Mouse (Mus musculus): ENCODE measurements at regions not wholly inside any gene's neighbourhood (a gene's known extent, or its start where the extent isn't known, plus 50 kb on each side); places are given as distances from the start of the nearest gene placed in this dataset.

DNA sequence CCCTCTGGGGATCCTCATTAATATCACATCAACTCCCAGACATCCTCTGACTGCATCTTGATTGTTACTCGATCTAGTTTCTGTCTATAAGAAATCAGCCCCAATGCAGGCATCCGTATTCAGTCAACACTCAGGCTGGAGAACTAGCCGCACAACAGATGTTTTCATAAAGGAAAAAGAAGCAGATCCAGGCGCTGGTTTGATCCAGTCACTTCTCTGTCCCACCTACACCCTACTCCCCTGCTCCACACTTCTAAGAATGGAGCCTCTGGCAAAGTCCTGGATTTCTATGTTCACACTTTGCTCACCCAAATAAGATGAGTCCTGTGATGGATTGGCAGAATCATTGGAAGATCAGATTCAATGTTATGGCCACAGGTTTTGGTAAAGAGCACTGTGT lies 302.4 kb downstream of the Slc4a3 start:
- H3K36me3 ChIP-seq (ENCODE audit: control insufficient read depth, insufficient read depth, low read length), result no peaks in the 10 kb centered on the region
- no peak overlapping the region for H3K27ac ChIP-seq (ENCODE audit: low read length)
- no peaks in the 10 kb centered on the region for H3K4me1 ChIP-seq (ENCODE audit: control insufficient read depth, insufficient read depth, low read length)
- no peak overlapping the region for H3K4me3 ChIP-seq (ENCODE audit: low read depth, low read length)
- no peaks in the 10 kb centered on the region for H3K27me3 ChIP-seq (ENCODE audit: control insufficient read depth, insufficient read depth, low read depth, low read length)
- no peak overlapping the region for H3K9ac ChIP-seq (ENCODE audit: low read depth, low read length)
- H3K9me3 ChIP-seq (replicated peaks; ENCODE audit: control insufficient read depth, low read length, poor library complexity, severe bottlenecking), result no peaks in the 10 kb centered on the region
- no peak for ATAC-seq
- H3K4me2 ChIP-seq (ENCODE audit: low read length), result no peak overlapping the region
- WGBS, result 83% methylated on average over 4 of the region's 4 CpGs

- ATAC-seq, result no peak
- 92% methylated on average over 4 of the region's 4 CpGs for WGBS
- Histone ChIP-seq H3K4me2 (ENCODE audit: low read length) (no peak overlapping the region), H3K36me3 (ENCODE audit: control insufficient read depth, insufficient read depth, low read length) (no peaks in the 10 kb centered on the region), H3K4me3 (ENCODE audit: low read depth, low read length) (no peak overlapping the region), H3K9ac (ENCODE audit: low read depth, low read length) (no peak overlapping the region), H3K27me3 (ENCODE audit: control insufficient read depth, insufficient read depth, low read depth, low read length) (no peaks in the 10 kb centered on the region), H3K9me3 (replicated peaks; ENCODE audit: control insufficient read depth, low read length, poor library complexity, severe bottlenecking) (no peaks in the 10 kb centered on the region), H3K27ac (ENCODE audit: low read length) (no peak overlapping the region), H3K4me1 (ENCODE audit: control insufficient read depth, insufficient read depth, low read length) (no peaks in the 10 kb centered on the region)
Observed at GRCm38 (mm10) chr1:75850131-75850530, 304.1 kb downstream of the Slc4a3 start.

DNA sequence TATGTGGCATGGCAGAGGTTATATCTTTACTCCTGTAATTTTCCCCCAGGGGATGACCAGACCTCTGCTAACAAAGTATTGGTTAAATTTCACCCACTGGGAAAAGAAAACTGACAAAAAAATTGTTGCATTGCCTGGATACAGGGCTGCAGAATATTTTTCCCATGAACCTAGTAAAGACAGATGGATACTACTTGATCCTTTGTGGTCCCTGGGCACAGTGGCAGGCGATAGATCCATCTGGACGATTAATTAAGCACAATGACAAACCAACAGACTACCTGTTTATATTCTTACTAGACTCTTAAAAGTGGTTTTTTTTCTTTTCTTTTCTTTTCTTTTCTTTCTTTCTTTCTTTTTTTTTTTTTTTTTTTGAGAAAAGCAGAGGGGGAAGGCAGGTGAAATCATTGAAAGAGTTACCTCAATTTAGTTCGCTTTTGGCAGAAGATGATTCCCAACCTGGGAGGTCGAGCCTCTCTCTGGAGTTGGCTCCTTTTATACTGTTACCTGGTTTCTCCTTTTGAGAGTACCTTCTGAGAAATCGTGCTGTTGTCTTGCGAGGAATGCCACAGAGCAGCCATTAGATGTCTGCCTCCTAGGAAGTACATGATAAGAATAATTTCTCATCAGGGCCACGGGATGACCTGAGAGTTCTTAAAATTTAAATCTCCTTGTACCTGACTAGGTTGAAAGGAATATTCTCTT lies 312.6 kb downstream of the Slc4a3 start:
- no peaks in the 10 kb centered on the region for H3K27me3 ChIP-seq (ENCODE audit: control insufficient read depth, insufficient read depth, low read depth, low read length)
- no peaks in the 10 kb centered on the region for H3K4me1 ChIP-seq (ENCODE audit: control insufficient read depth, insufficient read depth, low read length)
- no peak overlapping the region for H3K27ac ChIP-seq (ENCODE audit: low read length)
- H3K9me3 ChIP-seq (replicated peaks; ENCODE audit: control insufficient read depth, low read length, poor library complexity, severe bottlenecking), result no peaks in the 10 kb centered on the region
- no peak overlapping the region for H3K4me3 ChIP-seq (ENCODE audit: low read depth, low read length)
- ATAC-seq, result no peak
- H3K9ac ChIP-seq (ENCODE audit: low read depth, low read length), result no peak overlapping the region
- H3K36me3 ChIP-seq (ENCODE audit: control insufficient read depth, insufficient read depth, low read length), result no peaks in the 10 kb centered on the region
- 80% methylated on average over 7 of the region's 7 CpGs for WGBS
- no peak overlapping the region for H3K4me2 ChIP-seq (ENCODE audit: low read length)

DNA sequence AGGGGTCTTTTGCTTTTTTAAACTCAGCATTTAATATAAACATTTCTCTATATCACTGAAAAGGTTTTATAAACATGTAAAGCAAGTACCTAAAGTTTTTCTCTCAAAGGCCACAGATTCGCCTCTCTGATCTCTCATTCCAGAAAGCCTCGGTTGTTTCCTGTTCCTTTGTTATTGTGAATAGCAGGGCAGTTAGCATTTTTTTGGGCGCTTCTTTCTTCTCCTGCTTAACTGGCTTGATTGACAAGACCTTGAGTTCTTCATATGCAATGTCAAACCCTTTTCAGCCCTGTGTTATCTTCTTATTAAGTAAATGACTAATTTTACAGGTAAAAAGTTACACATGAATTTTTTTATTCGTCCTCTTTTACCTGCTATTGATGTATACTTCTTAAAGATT lies 316.7 kb downstream of the Slc4a3 start:
- H3K4me2 ChIP-seq (ENCODE audit: low read length), result no peak overlapping the region
- no peak overlapping the region for H3K27ac ChIP-seq (ENCODE audit: low read length)
- no peaks in the 10 kb centered on the region for H3K4me1 ChIP-seq (ENCODE audit: control insufficient read depth, insufficient read depth, low read length)
- H3K9me3 ChIP-seq (replicated peaks; ENCODE audit: control insufficient read depth, low read length, poor library complexity, severe bottlenecking), result no peaks in the 10 kb centered on the region
- H3K9ac ChIP-seq (ENCODE audit: low read depth, low read length), result no peak overlapping the region
- no peaks in the 10 kb centered on the region for H3K36me3 ChIP-seq (ENCODE audit: control insufficient read depth, insufficient read depth, low read length)
- no peak for ATAC-seq
- no peak overlapping the region for H3K4me3 ChIP-seq (ENCODE audit: low read depth, low read length)
- 57% methylated on average over 4 of the region's 4 CpGs for WGBS
- H3K27me3 ChIP-seq (ENCODE audit: control insufficient read depth, insufficient read depth, low read depth, low read length), result no peaks in the 10 kb centered on the region

DNA sequence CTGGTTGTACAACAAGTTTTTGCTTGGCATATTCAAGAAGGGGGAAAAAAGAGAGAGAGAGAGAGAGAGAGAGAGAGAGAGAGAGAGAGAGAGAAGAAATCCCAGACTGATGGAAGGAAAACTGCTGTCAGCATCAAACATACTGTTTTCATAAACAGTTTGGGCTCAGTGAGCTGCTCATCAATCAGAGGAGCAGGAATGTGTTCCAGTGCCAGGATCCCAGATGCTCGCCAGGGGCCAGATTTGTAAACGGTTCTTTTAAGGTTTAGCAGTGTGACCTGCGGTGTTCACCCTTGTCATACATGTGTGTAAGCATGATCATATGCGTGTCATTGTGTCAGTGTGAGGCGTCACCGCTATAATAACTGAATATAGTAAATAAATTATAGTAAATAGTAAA lies 320.5 kb downstream of the Slc4a3 start:
- 77% methylated on average over 6 of the region's 6 CpGs for WGBS

GRCm38 (mm10) chr1:75869414-75869813 lies 323.3 kb downstream of the Slc4a3 start:
- Histone ChIP-seq H3K4me3 (ENCODE audit: low read depth, low read length) (no peak overlapping the region), H3K9ac (ENCODE audit: low read depth, low read length) (no peak overlapping the region), H3K27ac (ENCODE audit: low read length) (no peak overlapping the region), H3K4me1 (ENCODE audit: control insufficient read depth, insufficient read depth, low read length) (no peaks in the 10 kb centered on the region), H3K9me3 (replicated peaks; ENCODE audit: control insufficient read depth, low read length, poor library complexity, severe bottlenecking) (no peaks in the 10 kb centered on the region), H3K27me3 (ENCODE audit: control insufficient read depth, insufficient read depth, low read depth, low read length) (no peaks in the 10 kb centered on the region), H3K36me3 (ENCODE audit: control insufficient read depth, insufficient read depth, low read length) (no peaks in the 10 kb centered on the region), H3K4me2 (ENCODE audit: low read length) (no peak overlapping the region)
- 76% methylated on average over 2 of the region's 2 CpGs for WGBS
- no peak for ATAC-seq

More for the DNA sequence above, 320.5 kb downstream of the Slc4a3 start:
- Histone ChIP-seq H3K36me3 (ENCODE audit: control insufficient read depth, insufficient read depth, low read length) (no peaks in the 10 kb centered on the region), H3K9ac (ENCODE audit: low read depth, low read length) (no peak overlapping the region), H3K9me3 (replicated peaks; ENCODE audit: control insufficient read depth, low read length, poor library complexity, severe bottlenecking) (no peaks in the 10 kb centered on the region), H3K4me1 (ENCODE audit: control insufficient read depth, insufficient read depth, low read length) (no peaks in the 10 kb centered on the region), H3K27ac (ENCODE audit: low read length) (no peak overlapping the region), H3K27me3 (ENCODE audit: control insufficient read depth, insufficient read depth, low read depth, low read length) (no peaks in the 10 kb centered on the region), H3K4me3 (ENCODE audit: low read depth, low read length) (no peak overlapping the region), H3K4me2 (ENCODE audit: low read length) (no peak overlapping the region)
- no peak for ATAC-seq

GRCm38 (mm10) chr1:75869846-75870245 lies 323.8 kb downstream of the Slc4a3 start:
- Histone ChIP-seq H3K27me3 (ENCODE audit: control insufficient read depth, insufficient read depth, low read depth, low read length) (no peaks in the 10 kb centered on the region), H3K9me3 (replicated peaks; ENCODE audit: control insufficient read depth, low read length, poor library complexity, severe bottlenecking) (no peaks in the 10 kb centered on the region), H3K27ac (ENCODE audit: low read length) (no peak overlapping the region), H3K4me1 (ENCODE audit: control insufficient read depth, insufficient read depth, low read length) (no peaks in the 10 kb centered on the region), H3K36me3 (ENCODE audit: control insufficient read depth, insufficient read depth, low read length) (no peaks in the 10 kb centered on the region), H3K4me3 (ENCODE audit: low read depth, low read length) (no peak overlapping the region), H3K9ac (ENCODE audit: low read depth, low read length) (no peak overlapping the region), H3K4me2 (ENCODE audit: low read length) (no peak overlapping the region)
- no peak for ATAC-seq
- 80% methylated on average over 5 of the region's 5 CpGs for WGBS

DNA sequence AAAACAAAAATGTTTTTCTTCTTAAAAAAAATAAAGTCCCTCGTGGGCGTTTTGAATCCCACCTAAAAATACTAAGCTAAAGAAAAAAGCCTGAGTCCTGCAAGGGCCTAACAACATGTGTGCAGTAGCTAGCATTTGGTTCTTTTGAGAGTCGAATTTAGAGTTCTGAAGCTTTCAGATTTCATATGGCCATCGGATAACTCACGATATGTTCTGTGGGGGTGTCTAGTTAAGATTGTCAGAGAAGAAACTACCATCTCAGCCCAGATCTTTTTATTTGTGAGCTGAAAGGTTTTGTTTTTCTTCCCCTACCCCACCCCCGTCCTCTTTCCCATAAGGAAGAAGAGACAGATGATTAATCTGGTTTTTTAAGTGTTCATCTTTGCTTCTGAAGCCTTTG lies 327.8 kb downstream of the Slc4a3 start:
- Histone ChIP-seq H3K27me3 (ENCODE audit: control insufficient read depth, insufficient read depth, low read depth, low read length) (no peaks in the 10 kb centered on the region), H3K9ac (ENCODE audit: low read depth, low read length) (no peak overlapping the region), H3K4me3 (ENCODE audit: low read depth, low read length) (no peak overlapping the region), H3K4me2 (ENCODE audit: low read length) (no peak overlapping the region), H3K27ac (ENCODE audit: low read length) (no peak overlapping the region), H3K4me1 (ENCODE audit: control insufficient read depth, insufficient read depth, low read length) (no peaks in the 10 kb centered on the region), H3K9me3 (replicated peaks; ENCODE audit: control insufficient read depth, low read length, poor library complexity, severe bottlenecking) (no peaks in the 10 kb centered on the region), H3K36me3 (ENCODE audit: control insufficient read depth, insufficient read depth, low read length) (no peaks in the 10 kb centered on the region)
- no peak for ATAC-seq
- 91% methylated on average over 6 of the region's 6 CpGs for WGBS

GRCm38 (mm10) chr1:75877209-75877608 lies 331.1 kb downstream of the Slc4a3 start:
- no peaks in the 10 kb centered on the region for H3K36me3 ChIP-seq (ENCODE audit: control insufficient read depth, insufficient read depth, low read length)
- H3K4me1 ChIP-seq (ENCODE audit: control insufficient read depth, insufficient read depth, low read length), result no peaks in the 10 kb centered on the region
- H3K4me2 ChIP-seq (ENCODE audit: low read length), result no peak overlapping the region
- WGBS, result 71% methylated on average over 5 of the region's 5 CpGs
- no peak for ATAC-seq
- H3K4me3 ChIP-seq (ENCODE audit: low read depth, low read length), result no peak overlapping the region
- no peaks in the 10 kb centered on the region for H3K27me3 ChIP-seq (ENCODE audit: control insufficient read depth, insufficient read depth, low read depth, low read length)
- H3K9me3 ChIP-seq (replicated peaks; ENCODE audit: control insufficient read depth, low read length, poor library complexity, severe bottlenecking), result no peaks in the 10 kb centered on the region
- no peak overlapping the region for H3K9ac ChIP-seq (ENCODE audit: low read depth, low read length)
- H3K27ac ChIP-seq (ENCODE audit: low read length), result no peak overlapping the region
